Mouse (Mus musculus) brown adipose tissue, adult 24 weeks (tissue): Measurements from ENCODE around the gene Adam1a. TPM values are rescaled to one million over a fixed set of nuclear protein-coding genes. Genes with fewer than 3 reads are reported as not detected.
A peak's percentile ranks its signal among the peaks of the same experiment; 100 is the strongest.

ENCODE experiments used
- H3K27ac ChIP-seq: fragments of 200-500 bp; replicated peaks from 2 replicates; pipeline ENCODE4 v1.5.1; 2012; ENCODE audit warnings: low read depth, mild to moderate bottlenecking, low read length
- H3K4me1 ChIP-seq: fragments of 200-500 bp; 2 replicates; pipeline ENCODE4 v1.6.1; 2012; ENCODE audit warnings: low read length, mixed read lengths; ENCODE audit not compliant: control insufficient read depth, insufficient read depth, insufficient read length
- H3K4me3 ChIP-seq: fragments of 200-500 bp; 2 replicates; pipeline ENCODE4 v1.5.1; 2012; ENCODE audit warnings: low read depth, mild to moderate bottlenecking, low read length, moderate library complexity; ENCODE audit not compliant: insufficient read depth
- polyA plus RNA-seq: library from polyadenylated mRNA; stranded (reverse); fragments of >200 nt; gene quantifications from 2 replicates; pipeline ENCODE4 v1.2.4, GENCODE M21; 2012; ENCODE audit not compliant: missing spikeins, insufficient read depth, insufficient read length

Gene Adam1a
- polyA plus RNA-seq, 1 experiment = 0.52 TPM

DNA sequence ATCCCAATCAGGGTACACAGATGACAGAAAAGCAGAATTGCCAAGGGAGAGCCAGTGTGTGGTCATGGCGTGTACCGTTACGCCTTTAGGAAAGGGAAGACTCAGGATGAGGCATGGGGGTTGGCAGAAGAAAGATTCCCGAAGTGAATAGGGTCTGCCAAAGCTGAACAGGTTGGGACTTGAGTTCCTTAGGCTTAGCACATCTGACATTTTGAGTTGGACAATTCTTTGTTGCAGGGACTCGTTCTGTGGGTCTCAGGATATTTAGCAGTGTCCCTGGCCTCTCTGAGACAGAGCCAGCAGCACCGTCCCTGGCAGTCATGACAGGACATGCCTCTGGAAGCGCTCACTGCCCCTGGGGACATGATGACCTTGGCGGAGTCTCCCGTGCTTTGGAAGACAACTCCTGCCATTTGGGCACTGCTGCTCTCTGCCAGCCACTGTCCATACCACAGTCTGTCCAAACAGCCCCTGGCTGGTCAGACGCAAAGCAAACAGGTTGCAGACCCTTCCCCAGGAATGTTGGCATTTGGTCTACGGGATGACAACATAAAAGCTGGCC, 31.7 kb upstream of the Adam1a start:
- Histone ChIP-seq H3K4me1 (peaks cover 3% of the 10 kb centered on the region; the same call in 1 of the 2 replicates), H3K27ac (no peak overlapping the region), H3K4me3 (no peak overlapping the region)

DNA sequence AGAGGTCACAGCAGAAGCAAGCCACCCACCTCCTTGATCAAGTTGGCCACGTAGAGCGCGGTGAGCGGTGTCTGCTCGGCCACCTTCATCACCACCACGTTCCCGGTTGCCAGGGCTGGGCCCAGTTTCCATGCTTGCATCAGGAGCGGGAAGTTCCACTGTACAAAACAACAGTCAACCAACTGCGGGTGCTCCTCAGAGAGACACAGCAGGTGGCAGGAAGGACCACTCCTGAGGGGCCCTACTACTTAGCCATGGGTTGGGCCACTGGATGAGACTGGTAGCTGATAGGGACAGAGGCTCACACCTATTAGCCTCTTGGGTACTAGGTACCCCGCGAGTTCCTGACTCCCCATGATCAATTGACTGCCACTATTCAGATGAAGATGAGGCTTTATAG, 30.6 kb upstream of the Adam1a start:
- Histone ChIP-seq H3K4me3 (no peak overlapping the region), H3K4me1 (peaks cover 3% of the 10 kb centered on the region; the same call in 1 of the 2 replicates), H3K27ac (no peak overlapping the region)

DNA sequence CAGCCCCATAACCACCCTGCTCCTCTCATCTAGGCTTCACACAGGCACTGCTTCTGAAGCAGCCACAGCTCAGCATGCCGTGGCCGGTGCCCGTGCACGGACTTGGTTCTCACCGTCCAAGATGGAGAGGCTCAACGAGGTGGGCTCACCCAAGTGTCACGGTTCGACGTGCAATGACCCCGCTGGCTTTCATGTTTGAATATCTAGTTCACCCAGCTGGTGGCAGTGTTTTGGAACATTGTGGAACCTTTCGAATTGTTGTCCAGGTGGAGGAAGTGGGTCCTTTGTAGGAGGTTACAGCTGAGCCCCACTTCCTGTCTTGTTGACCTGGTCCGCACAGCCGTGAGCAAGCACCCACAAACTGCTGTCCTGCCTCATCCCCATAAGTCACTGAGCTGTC, 28.9 kb upstream of the Adam1a start:
- H3K27ac ChIP-seq = no peak overlapping the region
- H3K4me1 ChIP-seq = peaks cover 3% of the 10 kb centered on the region; the same call in 1 of the 2 replicates
- no peak overlapping the region for H3K4me3 ChIP-seq

DNA sequence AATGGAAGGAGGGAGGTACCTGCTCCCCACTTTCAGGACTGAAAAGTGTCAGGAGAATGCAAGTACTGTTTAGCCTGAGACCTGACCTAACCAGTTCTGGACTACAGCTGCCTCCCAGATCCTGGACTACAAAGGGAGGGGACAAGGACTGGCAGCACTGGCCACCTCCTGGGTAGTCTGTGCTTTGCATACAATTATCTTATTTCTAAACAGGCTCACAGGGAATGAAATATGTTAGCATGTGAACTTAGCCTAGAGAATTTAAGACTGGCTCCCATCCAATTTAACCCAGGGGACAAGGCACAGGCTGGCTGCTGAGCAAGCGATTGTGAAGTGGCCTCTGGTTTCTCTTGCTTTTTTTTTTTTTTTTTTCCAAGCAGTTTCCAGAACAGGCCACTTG, 25.5 kb upstream of the Adam1a start:
- H3K4me1 ChIP-seq = no peaks in the 10 kb centered on the region
- no peak overlapping the region for H3K27ac ChIP-seq

DNA sequence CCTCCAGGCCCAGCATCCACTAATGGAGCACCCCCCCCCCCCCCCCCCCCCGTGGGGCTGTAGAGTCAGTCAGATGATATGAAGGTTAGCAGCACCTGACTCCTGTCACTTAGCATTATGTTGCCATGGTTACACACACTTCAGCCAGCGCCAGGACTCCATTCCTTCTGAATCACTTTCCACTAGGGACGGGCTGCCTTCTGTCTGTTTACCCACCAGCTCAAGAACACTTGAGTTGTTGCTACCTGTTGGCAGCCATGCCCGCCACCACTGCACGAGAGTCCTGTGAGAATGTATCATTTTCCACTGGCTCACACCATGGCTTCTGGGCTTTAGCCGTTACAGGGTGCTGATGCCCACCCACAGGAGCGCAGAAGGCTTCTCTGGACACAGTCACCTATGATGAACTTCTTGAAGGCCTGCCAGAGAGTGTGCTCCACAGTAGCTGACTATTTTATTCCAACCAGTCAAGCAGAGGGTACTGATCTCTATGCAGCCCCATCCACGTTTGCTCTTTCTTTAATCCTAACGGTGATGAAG, 24.7 kb upstream of the Adam1a start:
- H3K27ac ChIP-seq = no peak overlapping the region
- H3K4me3 ChIP-seq = no peak overlapping the region

More for the DNA sequence above, 25.5 kb upstream of the Adam1a start:
- no peak overlapping the region for H3K4me3 ChIP-seq

DNA sequence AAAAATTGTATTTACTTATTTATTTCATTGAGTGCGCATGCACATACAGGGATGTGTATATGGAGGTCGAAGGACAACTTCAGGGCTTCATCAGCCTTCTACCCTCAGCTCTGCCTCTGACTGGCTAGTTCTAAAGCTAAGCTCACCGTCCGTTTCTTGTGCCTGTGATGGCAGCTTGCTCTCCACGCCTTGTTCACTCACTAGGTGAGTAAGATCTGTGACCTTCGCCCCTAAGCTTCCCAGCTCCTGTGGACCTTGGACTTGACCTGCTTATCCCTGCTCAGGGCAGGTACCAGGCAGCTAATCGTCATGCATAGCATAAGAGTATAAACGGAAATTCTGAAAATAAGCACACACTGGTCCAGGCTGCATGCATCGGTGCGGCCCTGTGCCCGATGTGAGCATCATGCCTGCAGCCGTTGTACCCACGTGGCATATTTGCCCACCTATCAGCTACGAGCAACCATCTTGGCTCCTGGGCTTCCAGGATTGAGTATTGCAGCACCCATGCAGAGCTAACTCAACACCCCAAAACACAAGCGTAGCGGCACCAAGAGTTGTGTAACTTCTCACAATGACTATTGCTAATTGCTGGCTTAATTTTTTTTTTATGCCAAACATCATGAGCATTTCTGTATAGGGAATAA, 20.9 kb upstream of the Adam1a start:
- H3K4me3 ChIP-seq = no peak overlapping the region
- H3K27ac ChIP-seq = no peak overlapping the region
- no peaks in the 10 kb centered on the region for H3K4me1 ChIP-seq

More for the DNA sequence above, 24.7 kb upstream of the Adam1a start:
- no peaks in the 10 kb centered on the region for H3K4me1 ChIP-seq

DNA sequence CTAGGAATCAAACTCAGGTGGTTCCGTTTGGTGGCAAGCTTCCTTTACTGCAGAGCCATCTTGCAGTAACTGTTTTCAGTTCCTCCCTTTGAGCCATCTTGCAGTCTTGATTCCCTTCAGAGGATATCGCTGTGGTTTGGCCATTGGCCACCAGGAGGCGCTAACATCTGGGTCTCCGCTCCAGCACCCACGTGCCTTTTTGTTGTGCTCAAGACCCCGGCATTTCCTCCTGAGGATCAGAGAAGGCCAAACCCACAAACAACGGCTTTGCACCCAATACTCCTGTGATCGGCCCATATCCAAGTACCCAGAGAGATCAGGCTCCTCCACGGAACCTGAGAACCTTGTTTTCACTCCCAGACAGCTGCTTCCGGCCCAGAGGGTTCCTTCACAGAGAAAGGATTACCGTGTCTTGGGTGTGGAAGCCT, 19.2 kb upstream of the Adam1a start:
- Histone ChIP-seq H3K27ac (no peak overlapping the region), H3K4me1 (no peaks in the 10 kb centered on the region), H3K4me3 (peak overlapping the region; percentile 44)

DNA sequence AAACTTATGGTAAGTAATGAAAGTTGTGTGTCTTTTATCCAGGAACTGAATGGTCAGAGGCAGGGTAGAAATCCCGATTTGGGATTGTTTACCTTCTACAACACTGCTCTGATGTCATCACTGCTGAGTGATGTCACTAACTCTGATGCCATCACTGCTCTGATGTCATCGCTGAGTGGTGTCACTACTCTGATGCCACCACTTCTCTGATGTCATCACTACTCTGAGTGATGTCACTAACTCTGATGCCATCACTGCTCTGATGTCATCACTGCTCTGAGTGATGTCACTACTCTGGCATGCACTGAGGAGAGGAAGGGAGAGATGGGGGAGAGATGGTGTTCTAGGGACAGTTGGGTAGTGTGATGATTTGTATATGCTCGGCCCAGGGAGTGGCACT, 17.2 kb upstream of the Adam1a start:
- H3K4me3 ChIP-seq = no peak overlapping the region
- H3K4me1 ChIP-seq = no peaks in the 10 kb centered on the region
- H3K27ac ChIP-seq = no peak overlapping the region

DNA sequence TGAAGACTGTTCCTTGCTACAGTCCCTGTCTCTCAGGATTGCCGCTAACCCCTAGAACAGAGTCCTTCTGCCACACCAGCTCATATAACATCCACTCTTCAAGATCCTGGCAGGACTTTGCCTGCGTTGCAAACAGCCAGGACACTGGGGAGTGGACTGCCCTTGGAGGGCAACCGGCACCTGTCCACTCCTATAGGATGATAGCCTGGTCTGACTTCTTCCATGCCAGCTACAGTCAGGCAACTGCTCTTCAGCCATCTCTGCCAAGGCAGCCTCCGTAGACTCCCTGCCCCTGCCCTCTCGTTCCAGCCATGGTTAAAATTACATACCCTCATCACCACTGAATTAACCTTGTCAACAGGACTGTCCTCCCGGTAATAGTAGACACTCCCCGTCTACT, 3.9 kb upstream of the Adam1a start:
- Histone ChIP-seq H3K4me1 (peaks cover 6% of the 10 kb centered on the region), H3K27ac (no peak overlapping the region), H3K4me3 (no peak overlapping the region)

DNA sequence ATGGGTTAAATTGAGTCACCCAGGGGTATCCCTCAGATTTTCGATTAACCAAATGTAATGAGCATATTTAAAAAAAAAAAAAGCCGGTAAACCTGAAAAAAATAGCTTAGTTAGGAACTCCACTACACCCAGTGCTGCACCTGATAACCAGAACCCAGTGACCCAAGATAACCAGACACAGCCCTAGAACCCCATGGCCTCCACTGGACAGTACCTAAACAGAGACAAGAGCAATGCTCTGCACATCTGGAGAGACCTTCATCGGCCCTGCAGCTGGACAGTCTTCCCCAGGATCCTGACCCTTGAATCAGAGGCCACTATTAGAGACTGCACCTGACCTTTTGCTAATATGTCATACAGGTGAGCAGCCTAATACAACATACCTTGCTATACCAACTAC, 1.8 kb upstream of the Adam1a start:
- Histone ChIP-seq H3K4me3 (no peak overlapping the region), H3K4me1 (peaks cover 11% of the 10 kb centered on the region), H3K27ac (no peak overlapping the region)

DNA sequence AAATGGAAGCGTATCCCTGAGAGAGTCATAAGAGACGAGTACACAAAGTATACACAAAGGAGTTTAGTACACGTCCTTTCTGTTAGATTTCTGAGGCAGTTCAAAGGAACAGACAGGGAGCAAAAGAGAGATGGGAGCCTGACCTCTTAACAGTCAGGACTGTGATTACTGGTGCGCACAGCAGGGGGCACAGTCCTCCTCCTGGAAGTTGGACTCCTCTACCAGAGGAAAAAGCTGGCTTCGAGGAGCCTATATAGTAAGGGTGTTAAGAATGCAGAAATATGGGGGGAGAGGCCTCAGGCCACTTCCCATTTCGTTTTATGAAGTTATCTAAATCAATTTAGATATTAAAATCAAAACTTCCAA, 1.2 kb upstream of the Adam1a start:
- Histone ChIP-seq H3K4me3 (peak overlapping the region; percentile 81), H3K4me1 (peaks cover 11% of the 10 kb centered on the region), H3K27ac (no peak overlapping the region)

DNA sequence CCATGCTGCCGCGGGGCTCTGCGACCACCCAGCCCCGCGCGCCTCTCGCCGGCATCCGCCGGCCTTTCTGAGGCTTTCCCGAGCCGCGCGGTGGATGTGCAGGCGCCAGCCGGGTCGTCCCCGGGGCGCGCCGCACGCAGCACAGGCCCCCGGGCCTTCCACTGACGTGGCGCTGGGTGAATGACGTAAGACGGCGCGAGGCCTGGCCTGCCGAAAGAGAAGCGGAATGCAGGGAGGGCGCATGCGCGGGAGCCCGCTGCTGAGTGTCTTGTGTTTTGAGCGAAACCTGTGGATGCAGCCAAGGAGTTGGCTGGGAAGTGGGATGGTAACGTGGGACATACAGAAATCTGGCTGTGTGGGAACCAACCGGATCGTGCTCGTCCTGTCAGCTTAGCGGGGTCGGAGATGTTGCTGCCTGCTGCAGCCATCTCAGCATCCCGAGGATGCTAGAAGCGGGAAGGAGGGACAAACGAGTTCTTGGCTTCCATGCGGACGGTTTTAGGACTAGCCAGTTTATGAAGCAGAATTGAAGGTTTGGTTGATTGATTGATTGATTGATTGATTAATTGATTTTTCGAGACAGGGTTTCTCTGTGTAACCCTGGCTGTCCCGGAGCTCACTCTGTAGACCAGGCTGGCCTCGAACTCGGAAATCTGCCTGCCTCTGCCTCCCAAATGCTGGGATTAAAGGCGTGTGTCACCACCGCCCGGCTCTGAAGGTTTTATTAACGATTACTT, 679 bp upstream of the Adam1a start, which contains the start of gene Mapkapk5:
TSS of gene Mapkapk5 (minus strand) at position 113 of the 737 bp plus-strand sequence.
- Histone ChIP-seq H3K4me1 (peaks cover 11% of the 10 kb centered on the region), H3K27ac (peak within 1 kb of the TSS; percentile 90), H3K4me3 (peak within 1 kb of the TSS; percentile 88)

DNA sequence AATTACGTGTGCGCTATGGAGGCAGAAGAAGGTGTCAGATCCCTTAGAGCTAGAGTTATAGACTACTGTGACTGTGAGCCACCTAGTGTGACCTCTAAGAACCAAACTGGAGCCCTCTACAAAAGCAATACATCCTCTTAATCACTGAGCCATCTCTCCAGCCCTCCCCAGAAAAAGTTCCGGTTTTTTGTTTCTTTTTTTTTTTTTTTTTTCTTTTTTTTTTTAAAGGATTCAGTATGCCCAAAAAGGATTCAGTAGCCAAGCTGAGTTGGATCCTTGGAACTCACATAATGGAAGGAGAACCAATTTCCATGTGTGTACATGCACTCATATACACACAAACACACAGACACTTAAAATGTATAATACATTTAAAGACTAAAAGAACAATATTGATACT, 1.9 kb downstream of the Adam1a start:
- Histone ChIP-seq H3K27ac (no peak overlapping the region), H3K4me1 (peaks cover 11% of the 10 kb centered on the region), H3K4me3 (no peak overlapping the region)

DNA sequence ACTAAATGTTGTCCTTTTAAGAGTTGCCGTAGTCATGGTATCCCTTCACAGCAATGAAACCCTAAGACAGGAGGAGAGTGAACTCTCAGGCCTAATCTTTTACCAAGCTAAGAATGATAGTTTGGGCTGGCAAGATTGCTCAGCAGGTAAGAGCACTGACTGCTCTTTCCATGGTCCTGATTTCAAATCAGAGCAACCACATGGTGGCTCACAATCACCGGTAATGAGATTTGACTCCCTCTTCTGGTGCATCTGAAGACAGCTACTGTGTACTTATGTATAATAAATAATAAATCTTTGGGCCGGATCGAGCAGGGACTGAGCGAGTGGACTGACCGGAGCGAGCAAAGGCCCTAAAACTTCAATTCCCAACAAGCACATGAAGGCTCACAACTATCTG, 4.0 kb downstream of the Adam1a start:
- Histone ChIP-seq H3K4me1 (peaks cover 11% of the 10 kb centered on the region), H3K27ac (no peak overlapping the region), H3K4me3 (no peak overlapping the region)

DNA sequence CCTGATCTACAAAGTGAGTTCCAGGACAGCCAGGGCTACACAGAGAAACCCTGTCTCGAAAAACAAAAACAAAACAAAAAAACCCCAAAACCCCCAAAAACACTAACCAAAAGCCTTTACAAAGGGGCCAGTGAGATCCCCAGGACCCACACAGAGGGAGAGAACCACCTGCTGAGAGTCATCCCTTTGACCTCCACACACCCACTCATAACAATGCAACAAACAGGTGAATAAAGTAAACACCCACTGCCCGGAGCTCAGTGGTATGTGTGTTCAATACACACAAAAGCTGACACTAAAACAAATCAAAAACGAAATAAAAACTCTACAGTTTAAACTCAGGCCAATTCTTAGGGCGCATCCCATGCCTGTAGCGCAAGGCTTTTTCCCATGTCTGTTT, 5.2 kb downstream of the Adam1a start:
- Histone ChIP-seq H3K4me3 (no peak overlapping the region), H3K4me1 (peaks cover 11% of the 10 kb centered on the region), H3K27ac (no peak overlapping the region)
